Comparison of ENCODE assay signal across 16 mouse cellular contexts in the genomic region with DNA sequence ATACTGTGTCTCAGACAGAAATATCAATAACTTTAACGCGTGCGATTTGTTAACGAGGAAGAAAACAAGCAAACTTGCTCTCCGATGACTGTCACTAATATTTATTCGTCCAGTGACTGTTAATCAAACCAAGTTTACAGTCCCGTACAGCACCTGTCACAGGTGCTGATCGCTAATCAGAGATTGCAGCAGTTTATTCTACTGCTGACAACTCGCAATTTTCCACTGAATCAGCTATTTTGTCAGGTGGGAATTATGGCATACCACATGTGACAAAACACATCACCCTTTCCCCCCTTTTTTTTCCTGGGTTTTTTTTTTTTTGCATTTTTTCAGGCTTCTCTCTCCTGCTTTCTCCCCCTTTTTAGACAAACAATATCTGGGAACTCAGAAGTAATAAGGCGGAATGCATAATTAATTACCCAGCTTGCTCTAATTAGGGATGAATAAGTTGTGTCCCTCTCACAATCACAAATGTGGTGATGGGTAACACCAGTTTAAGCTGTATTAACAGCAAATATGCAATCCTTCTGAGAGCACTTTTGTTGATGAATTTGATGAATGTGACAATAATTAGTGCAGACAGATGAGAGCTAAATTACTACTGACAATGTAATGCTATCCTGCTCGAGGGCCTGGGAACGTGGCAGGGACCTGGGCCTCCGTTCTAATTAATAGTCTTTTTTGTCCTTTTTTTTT.
DNase-seq lines count a peak whose midpoint lies in the region; ATAC-seq lines count a peak whose summit lies in the region.
"Had no signal": no experiment of that assay in that cellular context is flagged by ENCODE, and none has a peak within 500 bp of the region (broad histone marks: within the 10 kb centered on the region; RNA-seq: fewer than 3 reads in every experiment).

No protein-coding gene starts in this region.

- no peak overlapping the region for H3K4me3 ChIP-seq in midbrain, embryonic 14.5 days (replicated peaks; ENCODE audit: low read depth, low read length)
- H3K4me3 ChIP-seq in midbrain, embryonic 11.5 days (ENCODE audit: low read depth, low read length), result no peak overlapping the region
- no peak overlapping the region for H3K4me3 ChIP-seq in forebrain, embryonic 12.5 days (replicated peaks)
- no peak overlapping the region for H3K4me3 ChIP-seq in hindbrain, embryonic 15.5 days
- H3K4me3 ChIP-seq: heart, embryonic 13.5 days; myocyte had no signal

- no peak overlapping the region for H3K9ac ChIP-seq in midbrain, embryonic 14.5 days (replicated peaks; ENCODE audit: low read length)
- H3K9ac ChIP-seq in midbrain, embryonic 11.5 days (ENCODE audit: low read length), result no peak overlapping the region
- no peak overlapping the region for H3K9ac ChIP-seq in forebrain, embryonic 12.5 days
- no peak overlapping the region for H3K9ac ChIP-seq in hindbrain, embryonic 15.5 days
- H3K9ac ChIP-seq: heart, embryonic 13.5 days; lung, embryonic 14.5 days had no signal

- 57% methylated on average over 13 of the region's 13 CpGs for WGBS in midbrain, embryonic 14.5 days
- WGBS in midbrain, embryonic 11.5 days, result 78% methylated on average over 13 of the region's 13 CpGs
- 18% methylated on average over 13 of the region's 13 CpGs for WGBS in forebrain, embryonic 12.5 days
- WGBS in hindbrain, embryonic 15.5 days, result 43% methylated on average over 13 of the region's 13 CpGs

- H3K9me3 ChIP-seq in midbrain, embryonic 14.5 days (ENCODE audit: control insufficient read depth, low read length), result no peaks in the 10 kb centered on the region
- H3K9me3 ChIP-seq in midbrain, embryonic 11.5 days (ENCODE audit: control insufficient read depth, low read length), result no peaks in the 10 kb centered on the region
- no peaks in the 10 kb centered on the region for H3K9me3 ChIP-seq in forebrain, embryonic 12.5 days
- no peaks in the 10 kb centered on the region for H3K9me3 ChIP-seq in hindbrain, embryonic 15.5 days
- H3K9me3 ChIP-seq: heart, embryonic 13.5 days had no signal

- DNase-seq in midbrain, embryonic 14.5 days, result peak; percentile 68
- DNase-seq in midbrain, embryonic 11.5 days (ENCODE audit: low spot score, missing footprints), result no peak
- no peak for DNase-seq in layer of hippocampus, postnatal 14 days (ENCODE audit: low spot score in 2 of 2)
- DNase-seq in adrenal gland, postnatal 14 days, result no peak
- DNase-seq: cerebellum, adult 11-12 months; gastrocnemius, postnatal 36 days; kidney, adult 2 months; kidney, postnatal 4 days; lung, embryonic 14.5 days had no signal

- no peaks in the 10 kb centered on the region for H3K36me3 ChIP-seq in midbrain, embryonic 14.5 days (ENCODE audit: control insufficient read depth, insufficient read depth, low read length)
- H3K36me3 ChIP-seq in midbrain, embryonic 11.5 days (ENCODE audit: control insufficient read depth, insufficient read depth, low read length), result no peaks in the 10 kb centered on the region
- H3K36me3 ChIP-seq in forebrain, embryonic 12.5 days (replicated peaks), result no peaks in the 10 kb centered on the region
- no peaks in the 10 kb centered on the region for H3K36me3 ChIP-seq in hindbrain, embryonic 15.5 days
- H3K36me3 ChIP-seq: heart, embryonic 13.5 days had no signal

- H3K4me2 ChIP-seq in midbrain, embryonic 14.5 days (ENCODE audit: low read length), result no peak overlapping the region
- H3K4me2 ChIP-seq in midbrain, embryonic 11.5 days, result no peak overlapping the region
- H3K4me2 ChIP-seq in forebrain, embryonic 12.5 days, result 0 out of 2 replicates have a peak overlapping the region, but pooled peaks have one; percentile 13
- no peak overlapping the region for H3K4me2 ChIP-seq in hindbrain, embryonic 15.5 days
- H3K4me2 ChIP-seq: heart, embryonic 13.5 days; liver, embryonic 11.5 days; lung, embryonic 14.5 days had no signal

- H3K4me1 ChIP-seq in midbrain, embryonic 14.5 days (ENCODE audit: control insufficient read depth, insufficient read depth, low read length), result peaks cover 8% of the 10 kb centered on the region
- no peaks in the 10 kb centered on the region for H3K4me1 ChIP-seq in midbrain, embryonic 11.5 days (ENCODE audit: control insufficient read depth, insufficient read depth, low read length)
- peaks cover 12% of the 10 kb centered on the region; the same call in 1 of the 2 replicates for H3K4me1 ChIP-seq in forebrain, embryonic 12.5 days
- H3K4me1 ChIP-seq in hindbrain, embryonic 15.5 days (replicated peaks), result peaks cover 11% of the 10 kb centered on the region; the same call in 1 of the 2 replicates
- H3K4me1 ChIP-seq: heart, embryonic 13.5 days had no signal

- ATAC-seq in midbrain, embryonic 14.5 days (ENCODE audit: low FRiP score, low TSS enrichment), result peak; percentile 58; the same call in 1 of the 2 replicates
- ATAC-seq in midbrain, embryonic 11.5 days (ENCODE audit: low FRiP score), result no peak
- ATAC-seq in forebrain, embryonic 12.5 days (ENCODE audit: low FRiP score), result peak; percentile 90
- peak; percentile 34; the same call in 1 of the 2 replicates for ATAC-seq in hindbrain, embryonic 15.5 days (ENCODE audit: low FRiP score, low read depth)
- no peak for ATAC-seq in megakaryocyte, adult 5-6 weeks (ENCODE audit: poor library complexity, severe bottlenecking)
- ATAC-seq: CD4-positive, CD25-positive, alpha-beta regulatory T cell, adult 4 months had no signal

- no peak overlapping the region for H3K27ac ChIP-seq in midbrain, embryonic 14.5 days (replicated peaks; ENCODE audit: low read depth, low read length)
- H3K27ac ChIP-seq in midbrain, embryonic 11.5 days (ENCODE audit: low read depth, low read length), result no peak overlapping the region
- H3K27ac ChIP-seq in forebrain, embryonic 12.5 days, result 0 out of 2 replicates have a peak overlapping the region, but pooled peaks have one; percentile 19
- H3K27ac ChIP-seq in hindbrain, embryonic 15.5 days (replicated peaks), result no peak overlapping the region
- H3K27ac ChIP-seq: heart, embryonic 13.5 days had no signal

- no peaks in the 10 kb centered on the region for H3K27me3 ChIP-seq in midbrain, embryonic 14.5 days (ENCODE audit: control insufficient read depth, insufficient read depth, low read length)
- H3K27me3 ChIP-seq in midbrain, embryonic 11.5 days (ENCODE audit: control insufficient read depth, insufficient read depth, low read length), result no peaks in the 10 kb centered on the region
- H3K27me3 ChIP-seq in forebrain, embryonic 12.5 days, result peaks cover 43% of the 10 kb centered on the region
- H3K27me3 ChIP-seq in hindbrain, embryonic 15.5 days, result 0 out of 2 replicates have a peak, but pooled peaks cover 5% of the 10 kb centered on the region
- H3K27me3 ChIP-seq: heart, embryonic 13.5 days had no signal

Comparison
In these comparisons a context has a peak if more than half of its experiments do, and no peak if none do; other contexts are left out.
1. ATAC-seq: peak in midbrain, embryonic 14.5 days (single experiment), forebrain, embryonic 12.5 days (single experiment) and hindbrain, embryonic 15.5 days (single experiment); none in midbrain, embryonic 11.5 days (single experiment) and megakaryocyte, adult 5-6 weeks (single experiment).